Mouse (Mus musculus) CD4-positive, CD25-positive, alpha-beta regulatory T cell, adult 4 months (primary cell): ENCODE results near the gene Lgmn. TPM values are rescaled to one million over a fixed set of nuclear protein-coding genes. Genes with fewer than 3 reads are reported as not detected.

Source experiments
- ATAC-seq: one replicate; pipeline ENCODE4 v1.8.0; 2017
- polyA plus RNA-seq, 2 experiments: library from polyadenylated mRNA; unstranded; fragments of 100-300 nt; shearing (Covaris generic); gene quantifications; one replicate each; pipeline ENCODE4 v1.2.1; 2017

The Lgmn gene
- 10 to 100 TPM; 19.0 to 28.0 TPM for polyA plus RNA-seq

DNA sequence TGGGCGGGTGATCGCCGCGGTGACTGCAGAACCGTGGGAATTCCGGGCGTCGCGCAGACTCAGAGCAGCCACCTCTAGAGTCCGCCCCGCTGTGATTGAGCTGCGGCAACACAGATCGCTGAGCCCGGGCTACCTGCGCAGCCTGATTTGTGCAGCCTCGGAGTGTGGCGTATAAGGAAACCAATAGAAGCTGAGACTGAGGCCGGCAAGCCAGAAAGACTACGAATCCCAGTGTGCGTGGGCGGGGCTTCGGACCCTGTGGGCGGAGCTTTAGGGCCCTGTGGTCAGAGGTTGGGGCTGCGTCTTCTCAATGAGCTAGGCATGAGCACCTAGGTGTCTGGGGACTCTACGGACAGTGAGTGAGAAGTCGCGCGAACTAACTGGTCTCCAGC, at the start of gene Lgmn:
Gene Lgmn, minus strand, starts transcription at position 182 of the 392 bp plus-strand sequence.
- ATAC-seq, result peak; percentile 100

- ATAC-seq, result no peak
These were observed 45.3 kb upstream of the Lgmn start for GRCm38 (mm10) chr12:102484946-102485345.

GRCm38 (mm10) chr12:102480481-102480880, 40.9 kb upstream of the Lgmn start:
- ATAC-seq, result no peak

DNA sequence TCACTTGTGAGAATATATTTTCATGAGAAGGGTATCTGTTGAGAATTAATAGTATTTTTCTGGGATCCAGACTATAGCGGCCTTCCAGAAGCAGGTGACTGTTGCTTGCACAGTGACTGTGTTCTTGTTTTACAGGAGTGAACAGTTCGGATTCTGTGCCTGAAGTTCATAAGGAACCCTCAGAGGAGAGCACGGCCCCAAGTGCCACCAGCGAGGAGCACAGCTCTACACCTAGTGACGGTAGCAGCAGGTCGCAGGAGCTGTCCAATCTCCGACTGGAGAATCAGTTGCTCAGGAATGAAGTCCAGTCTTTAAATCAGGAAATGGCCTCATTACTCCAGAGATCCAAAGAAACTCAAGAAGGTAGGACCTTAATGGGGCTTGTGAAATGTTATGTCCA, 34.8 kb upstream of the Lgmn start:
- no peak for ATAC-seq

DNA sequence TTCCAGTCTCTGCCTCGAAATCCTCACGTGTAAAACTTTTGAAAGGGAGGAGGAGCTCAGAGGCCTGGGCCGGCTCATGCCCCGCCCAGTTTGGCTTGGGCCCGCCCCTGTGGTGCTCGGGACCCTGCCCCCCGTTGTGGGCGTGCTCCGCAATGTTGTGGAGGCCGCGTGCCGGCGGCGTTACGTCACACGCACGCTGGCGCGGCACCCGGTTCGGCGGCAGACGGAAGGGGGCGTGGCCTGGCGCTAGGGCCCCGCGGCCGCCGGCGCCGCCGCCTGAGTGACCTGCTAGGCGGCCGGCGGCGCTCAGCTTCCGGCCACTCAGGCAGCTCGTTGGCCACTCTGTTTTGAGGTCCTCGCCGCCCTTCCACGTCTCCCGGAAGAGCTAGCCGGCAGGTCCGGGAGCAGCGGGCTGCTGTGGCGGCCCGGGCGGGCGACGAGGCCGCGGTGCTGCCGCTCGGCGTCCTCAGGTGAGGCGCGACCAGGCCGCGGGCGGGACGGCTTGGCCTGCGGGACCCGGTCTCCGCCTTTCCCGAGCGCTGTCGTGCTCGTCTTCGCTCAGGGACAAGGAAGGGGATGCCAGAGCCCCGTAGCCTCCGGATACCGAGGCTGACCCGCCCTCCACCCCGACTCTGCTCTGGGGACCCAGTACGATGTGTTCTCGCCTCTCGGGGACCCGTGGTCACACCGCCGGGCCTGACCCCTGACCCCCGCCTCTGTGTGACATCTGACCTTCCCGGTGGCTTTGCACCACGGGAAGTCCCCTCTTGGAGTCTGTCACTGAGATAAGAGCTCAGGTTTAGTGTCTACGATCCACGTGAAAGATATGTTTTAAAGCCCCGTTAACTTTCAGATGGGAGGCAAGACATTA, 29.5 kb upstream of the Lgmn start, which contains the start of gene Golga5:
Gene Golga5, plus strand, starts transcription at position 242 of the 871 bp plus-strand sequence.
- peak; percentile 97 for ATAC-seq

DNA sequence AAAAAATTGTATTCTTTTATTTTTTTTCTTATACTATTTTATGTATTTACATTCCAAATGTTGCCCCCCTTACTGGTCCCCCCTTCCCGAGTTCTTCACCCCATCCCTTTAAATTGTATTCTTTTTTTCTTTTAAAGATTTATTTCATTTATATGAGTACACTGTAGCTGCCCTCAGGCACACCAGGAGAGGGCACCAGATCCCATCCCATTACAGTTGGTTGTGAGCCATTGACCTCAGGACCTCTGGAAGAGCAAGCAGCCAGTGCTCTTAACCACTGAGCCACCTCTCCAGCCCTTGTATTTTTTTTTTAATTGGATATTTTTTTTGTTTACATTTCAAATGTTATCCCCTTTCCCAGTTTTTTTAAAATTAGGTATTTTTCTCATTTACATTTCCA, 28.5 kb upstream of the Lgmn start:
- ATAC-seq, result no peak

DNA sequence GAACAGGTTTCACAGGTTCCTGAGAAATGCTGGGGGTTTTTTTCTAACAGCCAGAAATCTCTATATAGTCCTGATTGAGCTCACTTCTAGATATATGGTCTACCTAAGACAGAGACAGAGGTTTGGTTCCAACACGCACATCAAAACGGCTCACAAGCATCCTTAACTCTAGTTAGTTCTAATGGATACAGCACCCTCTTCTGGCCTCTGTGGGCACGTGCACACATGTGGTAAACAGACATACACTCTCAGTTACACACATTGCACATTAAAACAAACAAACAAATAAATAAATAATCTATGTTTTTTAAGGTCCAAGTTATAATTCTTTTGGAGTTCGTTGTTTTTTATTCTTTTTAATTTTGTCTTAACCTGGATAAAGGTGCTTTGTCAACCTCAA, 25.0 kb upstream of the Lgmn start:
- ATAC-seq, result no peak

GRCm38 (mm10) chr12:102461177-102461576, 21.6 kb upstream of the Lgmn start:
- ATAC-seq, result peak; percentile 53

DNA sequence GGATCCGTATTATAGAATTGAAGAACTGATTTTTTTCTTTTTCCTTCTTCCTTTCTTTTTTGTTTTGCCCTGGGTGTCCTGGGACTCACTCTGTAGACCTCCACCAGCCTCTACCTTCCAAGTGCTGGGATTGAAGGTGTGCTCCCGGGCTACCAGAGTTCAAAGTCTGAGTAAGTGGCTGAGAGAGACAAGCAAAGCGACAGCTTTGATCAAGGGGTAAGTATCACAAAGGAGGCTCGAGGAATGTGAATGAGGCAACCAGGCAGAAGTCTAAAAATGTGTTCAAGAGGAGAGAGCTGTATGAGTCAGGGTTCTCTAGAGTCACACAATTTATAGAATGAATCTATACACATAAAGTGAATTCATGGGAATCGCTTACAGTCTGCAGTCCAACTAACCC, 20.4 kb upstream of the Lgmn start:
- no peak for ATAC-seq

DNA sequence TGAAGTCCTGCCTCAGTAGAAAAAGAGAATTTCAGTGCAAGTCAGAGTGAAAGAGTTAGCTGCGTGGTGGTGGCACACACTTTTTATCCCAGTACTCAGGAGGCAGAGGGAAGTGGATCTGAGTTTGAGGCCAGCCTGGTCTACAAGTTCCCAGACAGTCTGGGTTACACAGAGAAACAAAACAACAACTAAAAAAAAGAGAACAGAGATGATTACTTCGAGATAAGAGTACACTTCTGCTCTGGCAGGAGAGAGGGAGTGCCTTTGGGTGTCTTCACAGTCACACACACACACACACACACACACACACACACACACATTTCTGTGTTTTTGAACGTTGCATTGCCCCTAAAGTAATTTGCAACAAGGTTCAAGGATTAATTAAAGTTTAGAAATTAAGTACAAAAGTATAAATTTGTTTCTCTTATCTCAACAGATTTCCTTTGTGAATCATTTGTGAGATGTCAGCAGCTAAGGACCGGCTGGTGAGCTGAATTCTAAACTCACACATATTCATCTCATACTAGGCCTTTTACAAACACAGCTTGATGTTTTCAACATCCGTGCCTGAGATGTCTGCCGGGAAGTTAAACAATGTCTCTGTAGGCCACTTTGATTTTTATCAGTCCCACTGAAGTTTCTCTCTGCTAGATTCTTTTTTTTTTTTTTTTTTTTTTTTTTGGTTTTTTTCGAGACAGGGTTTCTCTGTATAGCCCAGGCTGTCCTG, 17.0 kb upstream of the Lgmn start:
- ATAC-seq, result peak; percentile 81

- no peak for ATAC-seq
These were observed 14.0 kb upstream of the Lgmn start for GRCm38 (mm10) chr12:102453581-102453980.

- ATAC-seq, result peak; percentile 67
These were observed 11.7 kb upstream of the Lgmn start for GRCm38 (mm10) chr12:102451126-102451851.

DNA sequence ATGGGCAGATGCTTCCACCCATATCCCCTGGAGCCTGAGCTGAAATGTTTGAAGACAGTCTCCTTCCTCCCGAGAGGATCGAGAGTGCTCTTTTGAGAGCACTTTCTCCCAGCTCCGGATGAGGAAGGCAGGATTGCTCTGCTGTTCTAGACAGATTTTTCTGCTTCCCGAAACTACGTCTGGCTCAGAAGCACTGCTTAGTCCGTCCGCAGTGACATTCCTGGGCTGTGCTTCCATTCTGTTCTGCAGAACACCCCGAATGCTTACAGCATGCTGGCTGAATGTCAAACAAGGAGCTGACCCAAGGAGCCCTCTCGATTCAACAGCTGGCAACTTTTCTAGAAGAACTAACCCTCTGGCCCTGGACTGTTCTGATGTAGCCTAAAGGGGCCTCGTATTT, 10.8 kb upstream of the Lgmn start:
- no peak for ATAC-seq

DNA sequence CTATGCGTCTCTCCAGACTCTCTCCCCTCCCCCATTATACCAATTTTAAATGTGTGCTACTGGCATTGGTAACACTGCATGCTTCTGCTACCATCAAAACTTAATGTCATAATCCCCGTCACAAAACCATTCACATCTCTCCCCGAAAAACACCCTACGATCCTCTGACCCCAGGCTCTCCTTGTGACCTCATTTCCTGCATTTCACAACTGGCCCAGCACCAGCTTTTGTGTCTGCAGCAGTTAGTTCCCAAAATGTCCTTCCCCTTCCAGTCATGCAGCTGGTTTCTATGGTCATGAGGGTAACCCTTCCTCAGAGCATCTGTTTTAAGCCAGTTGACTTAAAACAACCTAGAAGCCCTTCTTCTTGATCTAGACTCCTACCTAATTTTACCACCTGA, 5.8 kb upstream of the Lgmn start:
- ATAC-seq, result no peak

DNA sequence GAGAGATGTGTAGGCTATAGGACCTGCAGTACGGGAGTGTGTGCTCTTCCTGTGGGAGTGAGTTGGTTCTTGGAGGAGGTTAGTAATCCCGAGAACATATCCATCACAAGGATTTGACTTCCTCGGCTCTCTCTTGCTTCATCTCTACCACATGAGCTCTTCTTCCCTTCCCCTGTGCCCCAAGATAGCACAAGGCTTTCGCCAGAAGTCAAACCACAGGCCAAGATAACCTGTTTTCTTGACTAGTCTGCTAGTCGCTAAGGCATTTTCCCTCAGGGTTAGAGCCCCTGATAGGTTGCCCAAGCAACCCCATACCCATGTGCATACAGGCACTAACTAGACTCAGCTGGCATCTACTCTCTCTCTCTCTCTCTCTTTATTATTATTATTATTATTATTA, 4.1 kb upstream of the Lgmn start:
- no peak for ATAC-seq

- no peak for ATAC-seq
These were observed 3.0 kb upstream of the Lgmn start for GRCm38 (mm10) chr12:102442639-102443038.

DNA sequence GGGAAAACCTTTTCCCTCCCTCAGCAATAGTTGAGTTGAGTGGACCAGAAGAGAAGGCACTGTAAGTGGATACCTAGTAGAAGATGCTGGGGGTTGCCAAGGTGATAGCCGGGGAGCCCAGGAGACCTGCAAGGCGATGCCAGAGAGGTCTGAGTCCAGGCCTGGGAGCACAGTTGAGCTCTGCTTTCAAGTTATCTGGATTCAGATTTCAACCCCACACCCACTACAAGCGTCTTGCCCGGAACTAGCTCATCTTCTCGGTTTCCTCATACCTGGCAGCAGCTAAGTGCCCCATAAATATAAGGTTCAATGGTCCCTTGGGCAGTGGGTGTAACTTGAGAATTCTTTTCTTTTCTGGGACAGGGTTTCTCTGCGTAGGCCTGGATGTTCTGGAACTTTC, 1.5 kb upstream of the Lgmn start:
- no peak for ATAC-seq

GRCm38 (mm10) chr12:102440551-102440950, 938 bp upstream of the Lgmn start:
- no peak for ATAC-seq

DNA sequence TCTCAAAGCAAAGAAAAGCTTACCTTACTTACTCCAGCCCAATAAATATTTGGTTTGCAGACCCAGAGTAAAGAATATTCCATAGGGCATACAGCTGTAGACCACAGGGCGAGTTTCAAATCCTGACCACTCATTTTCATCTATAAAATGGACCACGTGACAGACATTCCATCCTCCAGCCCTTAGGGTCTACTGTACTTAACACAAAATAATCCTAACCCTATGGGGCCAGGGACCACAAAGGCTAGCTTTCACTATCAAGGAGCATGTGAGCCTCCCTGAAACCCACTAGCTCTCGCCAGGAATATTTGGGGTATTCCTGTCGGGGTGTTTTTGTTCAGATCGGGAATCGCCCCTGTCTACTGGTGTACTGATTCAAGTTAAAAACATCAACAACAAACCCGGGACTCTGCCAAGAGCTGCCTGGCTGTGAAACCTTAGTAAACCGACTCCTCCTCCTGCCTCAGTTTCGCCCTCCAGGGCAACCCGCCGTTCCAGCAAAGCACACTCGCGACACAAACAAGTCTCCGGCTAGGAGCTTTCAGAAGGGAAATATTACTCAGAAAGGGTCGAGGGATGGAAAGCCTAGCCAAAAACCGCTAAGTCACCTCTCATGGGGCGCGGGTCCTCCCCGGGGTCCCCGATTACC, 506 bp downstream of the Lgmn start:
- peak; percentile 38 for ATAC-seq

DNA sequence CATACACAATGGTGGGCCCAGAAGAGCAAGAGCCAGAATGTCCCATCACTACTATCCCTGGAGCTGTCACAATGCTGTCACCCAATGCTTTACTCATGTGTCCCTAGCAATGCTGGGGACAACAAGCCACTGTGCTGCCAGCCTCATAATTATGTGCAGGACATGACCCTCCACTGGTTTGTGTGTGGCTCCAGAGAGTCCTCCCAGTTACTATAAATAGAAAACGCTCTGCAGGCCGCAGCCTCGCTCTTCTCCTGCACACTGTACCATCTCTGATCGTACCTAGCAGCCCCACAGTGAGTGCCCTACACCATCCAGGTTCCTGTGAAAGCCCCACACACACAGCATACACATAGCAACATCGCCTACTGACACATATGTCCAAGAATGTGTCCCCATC, 1.7 kb downstream of the Lgmn start:
- no peak for ATAC-seq

DNA sequence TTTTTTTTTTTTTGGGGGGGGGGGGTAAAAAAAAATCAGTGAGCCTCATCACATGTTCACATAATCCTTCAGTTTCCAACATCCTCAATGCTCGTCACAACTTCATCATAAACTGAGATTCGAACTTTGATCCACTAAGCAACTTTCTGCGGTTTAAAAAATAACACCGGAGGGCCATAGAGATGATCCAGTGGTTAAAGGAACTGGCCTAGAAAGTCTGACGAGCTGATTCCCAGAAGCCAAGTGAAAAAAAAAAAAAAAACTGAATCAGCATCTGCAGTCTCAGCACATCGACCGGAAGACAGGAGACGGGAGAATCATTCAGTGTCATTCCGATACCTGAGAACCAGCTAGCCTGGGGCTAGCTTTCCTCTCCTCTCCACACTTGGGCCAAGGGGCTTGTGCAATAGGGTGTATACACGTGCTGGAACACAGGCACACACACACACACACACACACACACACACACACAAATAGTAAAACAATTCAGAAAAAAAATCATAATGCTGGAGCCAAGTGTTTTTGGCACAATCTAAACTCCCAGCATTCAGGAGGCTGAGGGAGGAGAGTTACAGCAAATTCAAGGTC, 2.6 kb downstream of the Lgmn start:
- ATAC-seq, result no peak

GRCm38 (mm10) chr12:102434107-102434506, 5.5 kb downstream of the Lgmn start:
- ATAC-seq, result no peak
